Mouse (Mus musculus): ENCODE measurements around the gene Olfr64.

- peak; percentile 27 to 48 (median 27); a peak in 4 of 6 replicates for TF ChIP-seq CTCF (IDR thresholded peaks at IDR 0.05 in 2 of 3, conservative IDR thresholded peaks at IDR 0.05 in 1 of 3; ENCODE audit: control insufficient read depth in 1 of 3, insufficient read depth in 1 of 3, low read depth in 2 of 3, low read length in 3 of 3, poor library complexity in 1 of 3, severe bottlenecking in 1 of 3)
- no peak for TF ChIP-seq POLR2A (IDR thresholded peaks at IDR 0.05; ENCODE audit: control insufficient read depth in 1 of 2, insufficient read depth in 1 of 2, low read depth in 1 of 2, low read length in 2 of 2, poor library complexity in 1 of 2)
- no peak for TF ChIP-seq ZMIZ1 (IDR thresholded peaks at IDR 0.05; ENCODE audit: low read depth, low read length)
- no peak for TF ChIP-seq TAL1 (IDR thresholded peaks at IDR 0.05; ENCODE audit: low read length)
- no peak for TF ChIP-seq E2F4 (IDR thresholded peaks at IDR 0.05; ENCODE audit: borderline replicate concordance, low read depth, low read length)
- no peak for TF ChIP-seq TCF12 (IDR thresholded peaks at IDR 0.05; ENCODE audit: low read depth, low read length)
Measured at GRCm38 (mm10) chr7:103912969-103913511, 18.8 kb upstream of the Olfr64 start.
